Mouse (Mus musculus) stomach, postnatal 0 days (tissue): ENCODE measurements at regions not wholly inside any gene's neighbourhood (a gene's known extent, or its start where the extent isn't known, plus 50 kb on each side); places are given as distances from the start of the nearest gene placed in this dataset.

Experiments
- CTCF ChIP-seq: IDR thresholded peaks from 2 replicates; pipeline ENCODE4 v1.5.1; 2016; ENCODE audit warnings: antibody characterized with exemption, low read depth, mild to moderate bottlenecking, moderate library complexity
- EP300 ChIP-seq: optimal IDR thresholded peaks from 2 replicates; pipeline ENCODE3; 2016; ENCODE audit warnings: antibody characterized with exemption

DNA sequence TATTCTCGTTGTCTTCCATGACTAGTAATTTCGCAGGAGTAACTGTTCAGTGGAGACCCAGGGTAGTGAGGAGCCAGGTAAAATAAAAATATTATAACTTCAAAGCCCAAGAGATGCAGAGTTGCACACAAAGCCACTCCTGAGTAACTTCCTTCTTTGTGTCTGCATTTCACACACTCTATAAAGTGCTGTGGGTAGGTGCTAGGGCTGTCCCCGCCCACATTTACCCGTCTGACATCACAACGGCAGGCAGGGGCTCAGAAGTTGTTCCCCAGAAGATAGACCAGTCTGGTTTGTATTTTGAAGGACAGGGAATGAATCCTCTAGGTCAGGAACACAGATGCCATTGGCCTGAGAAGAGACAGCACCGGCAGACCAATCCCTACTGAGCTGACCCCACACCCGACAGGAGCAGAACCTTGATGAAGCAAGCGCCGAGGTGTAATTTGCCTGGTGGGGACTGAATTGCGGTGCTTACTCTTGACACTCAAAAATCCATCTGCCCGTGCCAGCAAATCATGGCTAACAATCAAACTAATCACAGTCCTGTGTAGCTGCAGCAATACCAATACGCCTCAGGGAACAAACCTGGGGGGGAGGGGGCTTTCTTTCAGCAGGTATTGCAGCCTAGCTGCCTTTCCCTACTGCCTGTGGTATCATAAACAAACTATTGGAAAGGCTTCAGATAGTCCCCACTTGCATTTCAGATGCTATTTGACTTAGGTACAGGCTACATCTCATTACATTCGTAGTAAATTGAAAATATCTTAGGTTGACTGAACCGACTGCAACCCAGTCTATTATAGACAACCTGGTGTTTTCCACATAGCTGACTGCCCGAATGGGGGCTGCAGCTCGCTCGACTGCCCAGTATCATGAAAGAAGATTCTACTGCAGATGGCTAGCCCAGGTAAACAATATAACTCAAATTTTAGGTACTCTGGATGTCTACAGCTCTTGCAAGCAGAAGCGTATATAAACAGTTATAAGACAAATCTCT is 175.6 kb downstream of the Basp1 start:
- TF ChIP-seq CTCF (no peak), EP300 (no peak)
